Mouse (Mus musculus) macrophage (primary cell): Measurements from ENCODE around the gene Cacna2d3. TPM values are rescaled to one million over a fixed set of nuclear protein-coding genes. Genes with fewer than 3 reads are reported as not detected.

ENCODE experiments used
- H3K27ac ChIP-seq: fragments of 350-480 bp; formaldehyde crosslinking; 2 replicates; pipeline ENCODE4 v1.9.0; 2021
- H3K36me3 ChIP-seq: fragments of 350-480 bp; formaldehyde crosslinking; 2 replicates; pipeline ENCODE4 v1.9.0; 2021; ENCODE audit errors: inconsistent target
- H3K4me3 ChIP-seq: fragments of 350-480 bp; formaldehyde crosslinking; 2 replicates; pipeline ENCODE4 v1.9.0; 2021; ENCODE audit errors: inconsistent target
- H3K79me2 ChIP-seq: fragments of 350-480 bp; formaldehyde crosslinking; 2 replicates; pipeline ENCODE4 v1.9.0; 2021; ENCODE audit errors: inconsistent target
- WGBS: methylation state at CpG from one replicate; pipeline ENCODE4 v1.1.7; 2026; ENCODE audit warnings: inconsistent platforms; ENCODE audit not compliant: missing documents; 5-methylcytosine and 5-hydroxymethylcytosine counted together
- polyA plus RNA-seq: library from polyadenylated mRNA; stranded (reverse); fragments of 250-400 nt; gene quantifications from 3 replicates; pipeline ENCODE4 v1.2.4, GENCODE M21; 2018; ENCODE audit warnings: inconsistent platforms

Gene Cacna2d3
- polyA plus RNA-seq, 1 experiment from 2014 or later = not detected

DNA sequence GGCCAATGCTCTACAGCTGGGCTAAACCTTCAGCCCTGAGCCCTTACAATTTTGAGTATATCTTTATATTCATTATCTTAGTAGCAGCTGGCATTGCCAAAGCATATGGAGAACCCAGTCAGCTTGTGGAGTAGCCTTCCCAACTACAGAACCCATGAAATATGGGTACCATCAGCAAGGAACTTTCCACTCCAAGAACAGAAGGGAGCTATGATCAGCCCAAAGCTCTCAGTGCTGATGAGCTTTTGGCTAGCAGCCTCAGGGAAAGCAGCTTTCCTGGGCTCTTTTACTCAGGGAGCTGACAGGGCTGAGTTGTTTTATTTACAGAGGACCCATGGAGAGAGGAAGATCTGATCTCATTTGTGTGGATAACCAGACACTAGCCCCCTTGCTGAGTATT lies 661.0 kb downstream of the Cacna2d3 start:
- no peak overlapping the region for H3K4me3 ChIP-seq
- no peaks in the 10 kb centered on the region for H3K36me3 ChIP-seq
- no peak overlapping the region for H3K27ac ChIP-seq
- no peaks in the 10 kb centered on the region for H3K79me2 ChIP-seq

DNA sequence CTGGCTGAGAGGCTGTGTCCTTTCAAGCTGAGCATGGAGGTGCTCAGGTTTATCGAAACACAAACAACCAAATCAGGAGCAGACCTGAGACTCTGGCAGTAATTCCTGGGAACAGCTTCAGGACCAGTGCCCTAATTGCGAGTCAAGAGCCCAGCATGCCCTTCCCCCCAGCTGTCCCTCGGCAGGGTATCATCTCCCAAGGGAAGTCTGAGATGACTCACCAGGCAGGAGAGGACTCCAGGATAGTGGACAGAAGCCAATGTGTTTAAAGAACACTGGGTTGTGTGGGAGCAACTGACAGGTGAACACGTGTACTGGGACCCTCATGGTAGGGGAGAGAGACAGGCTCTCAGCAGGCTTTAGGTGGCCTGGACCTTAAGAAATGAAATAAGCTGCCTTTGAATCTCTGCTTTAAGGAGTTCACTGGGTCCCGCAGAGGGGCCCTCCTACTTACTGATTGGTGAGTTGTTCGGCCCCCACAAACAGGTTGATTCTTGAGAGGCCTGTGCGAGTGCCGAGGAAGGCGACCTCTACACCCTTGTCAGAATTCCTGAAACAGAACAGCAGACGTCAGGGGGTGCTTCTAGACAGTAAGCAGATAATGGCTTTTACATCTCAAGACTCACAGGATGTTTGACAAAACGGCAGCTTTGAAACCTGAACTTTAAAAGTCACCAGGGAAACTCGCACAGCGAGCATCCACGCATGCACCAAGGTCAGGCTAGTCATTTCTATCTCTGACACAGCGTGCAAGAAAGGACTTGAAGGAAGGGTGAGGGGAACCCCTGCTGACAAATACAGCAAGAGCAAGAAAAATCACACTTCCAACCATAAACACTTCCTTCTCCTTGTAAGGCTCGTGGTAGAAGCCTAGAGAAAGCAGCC lies 669.5 kb downstream of the Cacna2d3 start:
- no peak overlapping the region for H3K27ac ChIP-seq
- H3K79me2 ChIP-seq = no peaks in the 10 kb centered on the region
- H3K4me3 ChIP-seq = no peak overlapping the region
- no peaks in the 10 kb centered on the region for H3K36me3 ChIP-seq
- WGBS = 63% methylated on average over 16 of the region's 16 CpGs

DNA sequence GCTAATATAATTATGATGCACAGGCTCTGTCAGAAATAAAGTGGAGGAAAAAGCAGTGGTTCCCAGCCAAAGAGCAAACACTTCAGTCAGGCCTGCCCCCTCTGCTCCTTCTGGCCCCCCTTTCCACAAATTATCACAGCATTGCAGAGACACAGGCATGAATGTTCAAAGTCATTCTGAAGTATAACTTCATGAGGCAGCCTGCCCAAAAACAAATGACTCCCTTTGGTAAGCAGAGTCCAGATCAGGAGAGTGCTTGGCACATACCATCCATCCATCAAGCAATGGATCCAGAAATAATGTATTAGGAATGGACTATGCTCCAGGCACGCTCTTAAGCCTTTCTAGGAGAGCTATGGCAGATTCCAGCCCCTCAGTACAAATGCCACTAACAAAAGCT lies 679.3 kb downstream of the Cacna2d3 start:
- Histone ChIP-seq H3K79me2 (no peaks in the 10 kb centered on the region), H3K36me3 (no peaks in the 10 kb centered on the region), H3K27ac (no peak overlapping the region), H3K4me3 (no peak overlapping the region)
- WGBS = 59% methylated on average over 1 of the region's 1 CpGs

DNA sequence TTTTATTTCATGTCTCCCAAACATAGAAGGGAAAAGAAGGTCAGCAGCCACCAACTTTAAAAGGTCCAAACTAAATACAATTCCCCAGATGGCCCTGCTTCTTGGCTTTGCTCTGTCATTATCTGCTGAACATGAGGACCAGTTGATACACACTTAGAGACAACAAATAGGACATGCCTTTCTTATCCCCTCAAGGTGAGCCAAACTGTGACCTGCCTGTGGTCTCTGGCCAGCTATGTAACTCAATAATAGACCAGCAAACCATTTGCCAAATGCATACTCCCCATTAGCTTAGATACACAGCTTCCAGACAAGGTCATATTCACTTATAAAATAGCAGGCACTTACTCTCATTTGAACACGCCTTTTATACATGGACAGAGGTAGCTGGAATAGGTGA lies 680.2 kb downstream of the Cacna2d3 start:
- no peak overlapping the region for H3K4me3 ChIP-seq
- H3K36me3 ChIP-seq = no peaks in the 10 kb centered on the region
- WGBS = 85% methylated on average over 1 of the region's 1 CpGs
- H3K27ac ChIP-seq = no peak overlapping the region
- H3K79me2 ChIP-seq = no peaks in the 10 kb centered on the region

DNA sequence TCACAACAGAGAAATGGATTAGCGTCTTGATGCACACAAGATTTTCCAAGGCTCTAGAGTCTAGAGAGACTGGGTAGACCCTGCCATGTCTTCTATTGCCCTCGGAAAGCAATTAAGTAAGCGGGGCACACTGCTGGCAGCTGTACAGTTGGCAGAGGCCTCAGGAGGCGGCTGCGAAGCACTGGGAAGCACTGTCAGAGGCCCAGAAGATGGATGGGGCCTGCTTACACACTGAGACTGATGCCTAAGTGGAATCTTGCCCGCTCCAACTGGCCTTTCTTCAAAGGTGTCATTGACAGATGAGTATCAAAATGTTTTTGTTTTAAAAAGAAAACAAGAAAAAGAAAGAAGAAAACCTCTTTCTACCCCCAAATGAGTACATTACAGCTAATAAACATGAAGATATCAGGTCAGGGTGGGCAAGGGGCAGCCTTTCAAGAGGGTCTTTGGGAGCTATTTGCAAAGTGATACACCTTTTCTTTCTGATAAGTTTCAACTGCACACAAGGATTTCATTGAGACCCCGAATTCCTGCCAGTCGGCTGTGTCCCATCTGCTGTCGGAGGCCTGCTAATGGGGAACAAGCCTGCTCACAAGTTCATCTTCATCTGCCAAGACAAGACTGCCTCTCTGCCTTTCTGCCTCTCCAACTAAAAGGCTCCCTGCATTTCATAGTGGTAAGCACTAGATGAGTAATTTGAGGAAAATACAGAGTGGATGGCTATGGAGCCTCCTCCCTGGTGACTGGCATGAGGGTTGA lies 680.9 kb downstream of the Cacna2d3 start:
- Histone ChIP-seq H3K4me3 (no peak overlapping the region), H3K27ac (no peak overlapping the region), H3K36me3 (no peaks in the 10 kb centered on the region), H3K79me2 (no peaks in the 10 kb centered on the region)
- 89% methylated on average over 9 of the region's 9 CpGs for WGBS

DNA sequence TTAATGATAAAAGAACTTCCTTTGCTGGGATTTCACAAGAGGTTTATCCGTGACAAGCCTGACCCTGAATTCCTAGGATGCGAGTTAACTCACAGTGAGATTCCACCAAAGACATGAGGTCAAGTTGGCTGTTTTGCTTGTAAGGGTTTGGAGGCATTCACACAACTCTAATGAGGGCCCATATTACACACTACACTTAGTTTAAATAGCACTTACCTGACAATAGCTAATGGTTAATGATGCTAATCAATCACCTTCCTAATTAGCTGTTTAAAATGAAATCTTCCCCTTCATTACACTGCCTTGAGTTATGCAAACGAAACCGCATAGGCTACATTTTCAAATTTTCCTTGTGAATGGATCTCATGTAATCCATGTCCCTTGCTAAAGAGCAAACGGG lies 683.4 kb downstream of the Cacna2d3 start:
- H3K36me3 ChIP-seq = no peaks in the 10 kb centered on the region
- H3K79me2 ChIP-seq = no peaks in the 10 kb centered on the region
- H3K27ac ChIP-seq = no peak overlapping the region
- 86% methylated on average over 5 of the region's 5 CpGs for WGBS
- no peak overlapping the region for H3K4me3 ChIP-seq

DNA sequence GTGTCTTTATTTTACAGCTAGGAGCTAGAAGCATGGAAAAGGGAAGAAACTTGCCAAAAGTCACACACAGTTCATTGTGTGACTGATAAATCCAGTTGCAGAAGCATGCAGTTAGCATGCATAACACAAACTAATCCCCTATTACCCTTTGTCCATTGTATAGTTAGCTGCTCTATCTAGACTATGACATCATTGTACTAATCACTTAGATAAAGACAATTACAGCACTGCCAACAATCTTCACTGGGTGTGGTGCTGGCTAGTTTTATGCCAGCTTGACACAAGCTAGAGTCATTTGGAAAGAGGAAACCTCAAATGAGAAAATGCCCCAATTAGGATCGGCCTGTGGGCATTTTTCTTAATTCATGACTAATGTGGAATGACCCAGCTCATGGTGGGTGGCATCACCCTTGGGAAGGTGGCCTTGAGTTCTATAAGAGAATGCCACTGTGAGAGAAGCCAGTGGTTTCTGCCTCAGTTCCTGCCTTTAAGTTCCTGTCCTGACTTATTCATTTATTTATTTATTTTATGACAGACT lies 689.7 kb downstream of the Cacna2d3 start:
- Histone ChIP-seq H3K4me3 (no peak overlapping the region), H3K36me3 (no peaks in the 10 kb centered on the region), H3K27ac (no peak overlapping the region), H3K79me2 (no peaks in the 10 kb centered on the region)
- WGBS = 88% methylated on average over 1 of the region's 1 CpGs

DNA sequence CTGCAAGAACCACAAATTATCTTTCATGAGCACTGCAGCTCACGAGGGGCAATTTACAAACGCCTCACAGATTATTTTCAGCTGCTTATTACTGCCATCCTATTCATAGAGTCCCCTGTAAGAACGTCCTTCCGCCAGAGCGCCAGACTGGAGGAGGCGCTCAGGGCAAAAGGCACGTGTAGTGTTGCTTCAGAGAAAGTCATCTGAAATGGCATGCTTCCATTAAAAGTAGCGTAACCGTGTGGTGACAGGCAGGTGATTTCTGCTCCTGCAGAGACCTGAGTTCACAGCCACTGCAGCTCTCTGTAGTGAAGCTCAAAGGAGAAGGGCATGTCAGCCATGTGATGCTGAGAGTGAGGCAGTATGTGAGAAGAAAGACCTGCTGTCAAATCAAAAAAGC lies 691.1 kb downstream of the Cacna2d3 start:
- Histone ChIP-seq H3K27ac (no peak overlapping the region), H3K79me2 (no peaks in the 10 kb centered on the region), H3K4me3 (no peak overlapping the region), H3K36me3 (no peaks in the 10 kb centered on the region)
- WGBS = 84% methylated on average over 9 of the region's 9 CpGs

DNA sequence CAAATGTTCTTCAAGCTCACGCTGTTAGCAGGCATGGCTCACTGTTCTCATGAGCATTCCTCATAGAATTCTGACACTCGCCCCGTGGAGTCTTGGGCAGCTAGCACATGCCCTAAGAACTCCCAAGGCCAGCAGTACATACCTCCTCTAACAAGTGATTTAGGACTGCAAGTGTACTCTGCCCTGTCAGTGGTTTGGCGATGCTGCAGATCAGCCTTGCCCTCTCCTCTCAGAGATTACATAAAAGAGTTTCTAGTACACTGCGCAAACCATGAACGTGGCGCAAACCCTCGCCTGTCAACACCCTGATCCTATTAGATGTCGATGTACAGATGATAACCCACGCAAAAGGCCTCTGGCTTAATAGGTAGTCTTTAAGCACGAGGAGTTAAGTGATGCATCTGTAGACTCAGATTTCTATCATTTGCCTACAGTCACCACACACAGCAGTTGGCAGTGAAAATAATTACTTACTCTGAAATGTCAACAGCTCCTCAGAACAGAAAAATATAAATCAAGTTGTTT lies 691.7 kb downstream of the Cacna2d3 start:
- Histone ChIP-seq H3K36me3 (no peaks in the 10 kb centered on the region), H3K27ac (no peak overlapping the region), H3K79me2 (no peaks in the 10 kb centered on the region), H3K4me3 (no peak overlapping the region)
- 87% methylated on average over 11 of the region's 11 CpGs for WGBS

DNA sequence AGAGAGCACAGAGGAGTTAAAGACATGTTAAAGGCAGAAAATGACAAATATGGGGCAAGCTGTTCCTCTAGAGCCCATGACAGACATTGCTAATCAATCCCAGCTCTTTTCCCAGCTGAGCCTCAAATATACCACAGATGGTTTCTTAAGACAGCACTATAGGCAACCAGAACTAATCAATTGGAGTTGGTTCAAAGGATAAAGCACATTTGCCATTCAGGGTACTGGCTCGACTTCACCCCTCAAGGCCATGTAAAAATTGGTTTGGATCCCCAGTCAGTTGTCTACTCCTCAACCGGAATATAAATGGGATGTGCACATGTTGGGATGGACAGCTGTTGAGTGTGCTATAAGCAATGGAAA lies 692.6 kb downstream of the Cacna2d3 start:
- 84% methylated on average over 2 of the region's 2 CpGs for WGBS
- no peak overlapping the region for H3K4me3 ChIP-seq
- no peaks in the 10 kb centered on the region for H3K36me3 ChIP-seq
- no peaks in the 10 kb centered on the region for H3K79me2 ChIP-seq
- H3K27ac ChIP-seq = no peak overlapping the region

DNA sequence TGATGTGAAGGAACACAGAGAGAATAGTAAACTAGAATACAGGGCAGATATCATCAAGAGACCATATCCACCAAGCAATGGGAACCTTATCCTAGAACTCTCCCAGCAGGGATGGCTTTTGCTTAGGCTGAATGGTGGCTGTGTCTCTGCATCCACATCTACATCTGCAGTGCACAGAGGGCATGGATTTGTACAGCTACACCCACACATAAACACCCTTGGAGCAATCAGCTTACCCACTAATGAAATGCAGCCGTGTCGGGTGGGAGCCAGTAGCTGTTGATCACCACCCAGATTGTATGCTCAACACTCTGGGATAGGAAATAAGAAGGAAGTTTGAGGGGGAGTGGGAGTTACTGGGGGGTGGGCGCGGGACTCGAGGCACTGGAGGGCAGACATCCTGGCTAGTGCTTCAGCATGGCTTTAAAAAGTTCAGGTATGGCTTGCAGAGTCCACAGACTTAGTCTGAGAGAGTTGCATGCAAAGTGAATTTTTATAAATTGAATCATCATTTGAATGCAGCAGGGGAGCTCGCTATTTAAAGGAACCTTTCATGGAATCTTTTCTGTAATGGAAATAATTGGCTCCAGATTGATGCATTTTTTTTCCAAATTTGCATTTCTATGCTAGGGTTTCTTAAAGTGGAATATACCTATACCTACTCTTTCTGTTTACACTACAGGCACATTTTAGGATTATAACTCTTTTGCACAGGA lies 693.1 kb downstream of the Cacna2d3 start:
- WGBS = 89% methylated on average over 6 of the region's 6 CpGs
- Histone ChIP-seq H3K27ac (no peak overlapping the region), H3K4me3 (no peak overlapping the region), H3K79me2 (no peaks in the 10 kb centered on the region), H3K36me3 (no peaks in the 10 kb centered on the region)

DNA sequence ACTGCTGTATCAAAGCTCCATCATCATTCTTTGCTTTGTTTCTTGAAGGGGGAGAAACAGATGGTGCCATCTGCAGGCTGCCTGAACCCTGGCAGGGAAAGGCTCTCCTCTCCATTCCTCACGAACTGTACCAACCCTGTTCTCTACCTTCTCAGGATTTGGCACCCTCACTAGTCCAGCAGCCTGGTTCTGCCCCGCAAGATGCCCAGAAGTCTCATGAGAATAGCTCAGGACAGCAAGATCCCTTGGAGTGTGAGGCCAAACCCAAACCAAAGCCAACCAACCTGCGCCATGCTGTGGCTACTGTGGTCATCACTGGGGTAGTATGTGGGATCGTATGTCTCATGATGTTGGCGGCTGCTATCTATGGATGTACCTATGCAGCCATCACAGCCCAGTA lies 694.4 kb downstream of the Cacna2d3 start:
- 80% methylated on average over 5 of the region's 5 CpGs for WGBS
- no peaks in the 10 kb centered on the region for H3K79me2 ChIP-seq
- H3K27ac ChIP-seq = no peak overlapping the region
- no peak overlapping the region for H3K4me3 ChIP-seq
- H3K36me3 ChIP-seq = no peaks in the 10 kb centered on the region

DNA sequence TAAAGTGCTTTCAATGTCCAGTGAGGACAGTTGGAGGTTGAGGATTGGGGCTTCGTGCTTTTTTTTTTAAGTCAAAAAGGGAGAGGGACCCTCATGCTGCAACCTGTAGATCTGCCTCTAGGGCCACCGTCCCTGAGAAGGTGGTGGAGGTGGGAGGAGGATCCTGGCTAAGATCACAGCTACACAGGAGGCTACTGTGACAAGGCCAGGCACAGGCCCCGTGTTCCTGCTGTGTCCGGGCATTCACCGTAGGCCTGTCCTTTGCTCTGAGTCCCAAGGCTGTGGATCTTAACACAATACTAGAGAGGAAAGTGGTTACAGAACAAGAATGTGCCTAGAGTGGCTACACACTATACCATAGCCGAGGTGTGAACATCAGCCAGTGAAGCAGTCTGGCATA lies 696.3 kb downstream of the Cacna2d3 start:
- no peak overlapping the region for H3K4me3 ChIP-seq
- no peaks in the 10 kb centered on the region for H3K36me3 ChIP-seq
- no peaks in the 10 kb centered on the region for H3K79me2 ChIP-seq
- H3K27ac ChIP-seq = no peak overlapping the region
- WGBS = 93% methylated on average over 5 of the region's 6 CpGs

DNA sequence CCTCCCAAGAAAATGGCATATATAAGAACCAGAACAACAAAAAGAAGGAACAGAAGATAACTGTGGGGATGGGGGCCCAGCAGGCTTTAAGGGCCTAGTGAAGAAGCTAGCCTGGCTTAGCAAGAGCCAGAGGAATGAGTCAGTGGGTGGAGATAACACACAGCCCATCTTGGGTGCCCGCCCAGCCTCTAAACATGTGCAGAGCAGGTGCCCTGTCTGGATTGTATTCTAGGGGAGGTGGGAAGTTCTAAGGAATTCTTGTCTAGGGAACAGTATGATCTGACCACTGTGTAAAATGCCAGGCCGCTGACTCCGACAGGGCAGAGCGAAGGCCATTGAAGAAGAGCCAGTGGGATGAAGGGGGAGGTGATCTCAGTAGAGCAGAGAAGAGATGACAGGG lies 698.4 kb downstream of the Cacna2d3 start:
- 96% methylated on average over 4 of the region's 4 CpGs for WGBS
- H3K4me3 ChIP-seq = no peak overlapping the region

More for the DNA sequence above, 698.4 kb downstream of the Cacna2d3 start:
- H3K79me2 ChIP-seq = no peaks in the 10 kb centered on the region
- no peak overlapping the region for H3K27ac ChIP-seq
- no peaks in the 10 kb centered on the region for H3K36me3 ChIP-seq
